Mouse (Mus musculus): ENCODE measurements around the gene Rnf10. TPM values are rescaled to one million over a fixed set of nuclear protein-coding genes. Genes with fewer than 3 reads are reported as not detected.

The Rnf10 gene
- polyA plus RNA-seq, 1 experiment from 2014 or later: 137 TPM

DNA sequence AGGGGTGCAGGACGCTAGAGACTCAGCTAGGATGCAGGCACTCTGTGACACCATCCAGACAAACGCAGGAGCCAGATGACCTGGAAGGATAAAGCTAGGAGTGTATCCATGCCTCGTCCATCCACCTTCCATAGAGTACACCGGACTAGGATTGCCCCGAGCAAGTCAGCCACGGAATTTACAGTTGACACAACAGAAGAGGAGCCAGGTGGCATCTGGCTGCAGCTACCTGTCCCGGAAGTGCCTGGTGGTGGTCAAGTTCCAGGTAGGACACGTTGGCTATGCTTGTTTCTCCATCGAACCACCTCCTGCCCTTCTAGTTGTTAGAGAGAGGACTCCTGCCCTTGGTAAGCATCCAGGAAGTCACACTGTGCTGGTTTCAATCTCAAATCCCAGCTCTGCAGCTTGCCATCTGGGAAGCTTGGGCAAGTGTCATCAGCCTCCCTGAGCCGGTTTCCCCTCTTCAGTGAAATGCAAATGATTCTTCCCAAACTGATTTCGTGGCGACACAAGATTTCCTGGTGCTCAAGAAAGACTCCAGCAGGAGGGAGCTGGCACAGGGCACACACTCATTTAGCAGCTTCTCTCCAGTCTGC lies 78.0 kb downstream of the Rnf10 start:
- no peaks in the 10 kb centered on the region for H3K9me3 ChIP-seq (replicated peaks; ENCODE audit: control insufficient read depth, low read length)
- no peak overlapping the region for H3K27ac ChIP-seq (ENCODE audit: low read length)
- peaks cover 66% of the 10 kb centered on the region for H3K27me3 ChIP-seq (ENCODE audit: control insufficient read depth, insufficient read depth, low read depth, low read length)
- H3K36me3 ChIP-seq (ENCODE audit: control insufficient read depth, insufficient read depth): no peaks in the 10 kb centered on the region
- H3K4me3 ChIP-seq (ENCODE audit: low read depth, low read length): peak overlapping the region; percentile 51; the same call in 1 of the 2 replicates
- peaks cover 7% of the 10 kb centered on the region for H3K4me1 ChIP-seq (ENCODE audit: control insufficient read depth, low read depth, low read length)
- no peak overlapping the region for H3K9ac ChIP-seq (ENCODE audit: low read depth, low read length)
- WGBS (ENCODE audit: insufficient replicate concordance): 5% methylated on average over 12 of the region's 12 CpGs
- no peak for ATAC-seq (ENCODE audit: low read depth)
- H3K4me2 ChIP-seq (ENCODE audit: low read depth, low read length): peak overlapping the region; percentile 76; the same call in 1 of the 2 replicates

DNA sequence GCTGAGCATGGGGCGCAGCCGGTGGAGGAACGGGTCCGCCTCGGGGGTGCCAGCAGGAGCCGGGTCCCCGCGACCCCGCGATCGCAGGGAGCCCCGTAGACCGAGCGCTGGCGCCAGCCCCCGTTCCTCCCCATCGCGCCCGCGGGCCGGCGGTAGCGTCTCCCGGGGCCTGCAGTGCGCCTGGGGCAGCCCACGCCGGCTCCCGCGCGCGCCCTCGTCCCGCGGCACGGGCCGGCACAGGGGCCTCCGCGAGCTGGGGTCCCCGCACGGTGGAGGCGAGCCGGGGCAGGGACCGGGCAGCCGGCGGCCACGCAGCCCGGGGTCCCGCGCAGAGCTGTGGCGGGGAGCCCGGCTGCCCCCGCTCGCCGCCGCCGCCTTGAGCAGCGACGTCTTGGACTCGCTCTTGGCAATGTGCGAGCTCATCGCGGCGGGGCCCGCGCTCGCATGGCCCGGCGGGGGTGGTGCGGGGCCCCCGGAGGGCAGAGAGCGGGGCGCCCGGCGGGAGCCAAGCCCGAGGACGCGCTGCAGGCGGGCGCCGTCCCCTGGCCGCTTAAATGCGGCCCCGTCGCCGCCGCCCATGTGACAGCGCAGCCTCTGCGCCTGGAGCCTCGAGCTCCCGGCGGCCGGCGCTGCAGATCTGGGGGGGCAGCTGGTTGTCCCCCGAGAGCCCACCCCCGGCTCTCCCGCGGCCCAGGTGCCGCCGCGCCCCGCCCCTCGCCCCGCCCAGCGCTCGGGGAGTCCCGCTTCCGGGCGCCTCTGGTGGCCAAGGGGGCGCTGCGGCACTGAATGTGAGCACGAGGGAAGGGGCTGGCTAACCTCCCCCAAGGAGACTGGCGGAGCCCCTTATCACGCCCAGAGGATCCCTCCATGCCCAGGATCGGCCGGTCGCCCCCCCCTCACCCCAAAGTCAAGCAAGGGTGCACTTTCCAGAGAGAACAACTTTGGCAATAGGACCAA lies 78.8 kb downstream of the Rnf10 start, which contains the start of gene Cabp1:
Cabp1 (minus strand) TSS at position 713 of the 957 bp plus-strand sequence.
- peaks cover 74% of the 10 kb centered on the region for H3K27me3 ChIP-seq (ENCODE audit: control insufficient read depth, insufficient read depth, low read depth, low read length)
- WGBS (ENCODE audit: insufficient replicate concordance): under 1% methylated on average over 92 of the region's 116 CpGs
- ATAC-seq (ENCODE audit: low read depth): no peak
- peaks cover 7% of the 10 kb centered on the region for H3K4me1 ChIP-seq (ENCODE audit: control insufficient read depth, low read depth, low read length)
- peak within 1 kb of the TSS; percentile 51 for H3K4me3 ChIP-seq (ENCODE audit: low read depth, low read length)
- peak within 1 kb of the TSS; percentile 76 for H3K4me2 ChIP-seq (ENCODE audit: low read depth, low read length)
- no peaks in the 10 kb centered on the region for H3K9me3 ChIP-seq (replicated peaks; ENCODE audit: control insufficient read depth, low read length)
- H3K9ac ChIP-seq (ENCODE audit: low read depth, low read length): no peak within 1 kb of the TSS
- H3K36me3 ChIP-seq (ENCODE audit: control insufficient read depth, insufficient read depth): no peaks in the 10 kb centered on the region
- H3K27ac ChIP-seq (ENCODE audit: low read length): no peak within 1 kb of the TSS

DNA sequence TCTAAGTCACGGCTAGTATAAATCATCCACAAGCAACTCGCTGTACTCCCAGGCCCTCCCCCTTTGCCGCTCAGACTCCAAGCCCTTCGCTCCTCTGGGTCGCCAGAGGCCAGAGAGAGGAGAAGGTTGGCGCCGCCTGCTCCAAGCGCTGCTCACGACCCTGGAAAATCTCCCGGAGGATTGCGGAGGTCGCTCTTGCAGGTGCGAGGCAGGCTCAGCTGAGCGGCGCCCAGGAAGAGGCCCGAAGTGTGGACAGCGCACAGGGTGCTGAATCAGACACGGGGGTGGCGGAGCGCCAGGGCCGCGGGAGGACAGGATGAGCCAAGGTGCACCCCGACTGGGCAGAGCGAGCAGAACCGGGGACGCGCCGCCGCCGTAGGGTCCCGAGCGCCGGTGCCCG lies 79.5 kb downstream of the Rnf10 start:
- H3K4me3 ChIP-seq (ENCODE audit: low read depth, low read length): peak overlapping the region; percentile 51
- peaks cover 78% of the 10 kb centered on the region for H3K27me3 ChIP-seq (ENCODE audit: control insufficient read depth, insufficient read depth, low read depth, low read length)
- no peak for ATAC-seq (ENCODE audit: low read depth)
- H3K36me3 ChIP-seq (ENCODE audit: control insufficient read depth, insufficient read depth): no peaks in the 10 kb centered on the region
- H3K4me1 ChIP-seq (ENCODE audit: control insufficient read depth, low read depth, low read length): peaks cover 7% of the 10 kb centered on the region
- H3K9me3 ChIP-seq (replicated peaks; ENCODE audit: control insufficient read depth, low read length): no peaks in the 10 kb centered on the region
- H3K4me2 ChIP-seq (ENCODE audit: low read depth, low read length): peak overlapping the region; percentile 76
- no peak overlapping the region for H3K27ac ChIP-seq (ENCODE audit: low read length)
- no peak overlapping the region for H3K9ac ChIP-seq (ENCODE audit: low read depth, low read length)
- 1% methylated on average over 33 of the region's 34 CpGs for WGBS (ENCODE audit: insufficient replicate concordance)

DNA sequence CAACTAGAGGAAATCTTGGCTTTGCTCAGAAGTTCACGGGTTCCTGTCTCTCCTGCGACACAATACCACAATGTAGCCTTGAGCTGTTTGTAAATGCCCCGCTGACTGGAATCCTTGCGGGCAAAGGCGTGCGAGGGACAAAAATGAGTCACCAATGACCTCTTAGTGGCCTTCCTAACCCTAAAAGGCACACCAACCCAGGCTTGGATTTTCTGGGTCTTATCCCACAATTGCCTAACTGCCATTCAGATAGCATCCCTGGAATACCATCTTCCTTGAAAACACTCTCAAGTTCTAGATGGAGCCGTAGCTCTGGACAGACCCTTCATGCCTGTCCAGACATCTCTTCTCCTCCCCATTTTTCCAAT lies 79.9 kb downstream of the Rnf10 start:
- Histone ChIP-seq H3K27ac (ENCODE audit: low read length) (no peak overlapping the region), H3K9ac (ENCODE audit: low read depth, low read length) (no peak overlapping the region), H3K27me3 (ENCODE audit: control insufficient read depth, insufficient read depth, low read depth, low read length) (peaks cover 80% of the 10 kb centered on the region), H3K4me3 (ENCODE audit: low read depth, low read length) (no peak overlapping the region), H3K9me3 (replicated peaks; ENCODE audit: control insufficient read depth, low read length) (no peaks in the 10 kb centered on the region), H3K4me2 (ENCODE audit: low read depth, low read length) (no peak overlapping the region), H3K4me1 (ENCODE audit: control insufficient read depth, low read depth, low read length) (peaks cover 8% of the 10 kb centered on the region), H3K36me3 (ENCODE audit: control insufficient read depth, insufficient read depth) (no peaks in the 10 kb centered on the region)
- WGBS (ENCODE audit: insufficient replicate concordance): 10% methylated on average over 7 of the region's 7 CpGs
- no peak for ATAC-seq (ENCODE audit: low read depth)

- Histone ChIP-seq H3K9me3 (replicated peaks; ENCODE audit: control insufficient read depth, low read length) (no peaks in the 10 kb centered on the region), H3K27me3 (ENCODE audit: control insufficient read depth, insufficient read depth, low read depth, low read length) (peaks cover 85% of the 10 kb centered on the region), H3K4me1 (ENCODE audit: control insufficient read depth, low read depth, low read length) (peaks cover 13% of the 10 kb centered on the region), H3K36me3 (ENCODE audit: control insufficient read depth, insufficient read depth) (no peaks in the 10 kb centered on the region), H3K9ac (ENCODE audit: low read depth, low read length) (no peak overlapping the region), H3K4me3 (ENCODE audit: low read depth, low read length) (no peak overlapping the region), H3K27ac (ENCODE audit: low read length) (no peak overlapping the region), H3K4me2 (ENCODE audit: low read depth, low read length) (no peak overlapping the region)
- WGBS (ENCODE audit: insufficient replicate concordance): 8% methylated on average over 29 of the region's 29 CpGs
- no peak for ATAC-seq (ENCODE audit: low read depth)
Measured at GRCm38 (mm10) chr5:115191880-115192827, 80.5 kb downstream of the Rnf10 start.

Other genes starting within 250 kb of the Rnf10 start
- gene Gm10401, start 174.6 kb downstream of the Rnf10 start, polyA plus RNA-seq (2015; fragmentation: Nextera tagmentation; extraction: Ambion mirVana): 8.1 and 8.5 TPM in 2 replicates
- 48.8 and 54.2 TPM in 2 replicates for gene Acads, start 153.6 kb downstream of the Rnf10 start, polyA plus RNA-seq (2015; fragmentation: Nextera tagmentation; extraction: Ambion mirVana)
- gene Unc119b, start 137.9 kb downstream of the Rnf10 start, polyA plus RNA-seq (2015; fragmentation: Nextera tagmentation; extraction: Ambion mirVana): 7.7 and 8.1 TPM in 2 replicates
- 16.6 and 19.4 TPM in 2 replicates for gene Mlec, start 114.7 kb downstream of the Rnf10 start, polyA plus RNA-seq (2015; fragmentation: Nextera tagmentation; extraction: Ambion mirVana)
- gene Cabp1, start 78.5 kb downstream of the Rnf10 start, polyA plus RNA-seq (2015; fragmentation: Nextera tagmentation; extraction: Ambion mirVana): 0.13 and 0.19 TPM in 2 replicates
- gene Pop5, start 37.1 kb downstream of the Rnf10 start, polyA plus RNA-seq (2015; fragmentation: Nextera tagmentation; extraction: Ambion mirVana): 68.1 and 74.8 TPM in 2 replicates
- gene Coq5, start 6.8 kb upstream of the Rnf10 start, polyA plus RNA-seq (2015; fragmentation: Nextera tagmentation; extraction: Ambion mirVana): 25.2 and 26.7 TPM in 2 replicates
- gene Dynll1, start 28.1 kb upstream of the Rnf10 start, polyA plus RNA-seq (2015; fragmentation: Nextera tagmentation; extraction: Ambion mirVana): 470 and 491 TPM in 2 replicates
- gene Srsf9, start 54.3 kb upstream of the Rnf10 start, polyA plus RNA-seq (2015; fragmentation: Nextera tagmentation; extraction: Ambion mirVana): 59.2 and 64.0 TPM in 2 replicates
- 10.1 and 13.4 TPM in 2 replicates for gene Gatc, start 68.3 kb upstream of the Rnf10 start, polyA plus RNA-seq (2015; fragmentation: Nextera tagmentation; extraction: Ambion mirVana)
- gene Triap1, start 68.3 kb upstream of the Rnf10 start, polyA plus RNA-seq (2015; fragmentation: Nextera tagmentation; extraction: Ambion mirVana): 24.5 and 26.2 TPM in 2 replicates
- 674 and 679 TPM in 2 replicates for gene Cox6a1, start 76.1 kb upstream of the Rnf10 start, polyA plus RNA-seq (2015; fragmentation: Nextera tagmentation; extraction: Ambion mirVana)
- 0.25 and 0.27 TPM in 2 replicates for gene Msi1, start 156.7 kb upstream of the Rnf10 start, polyA plus RNA-seq (2015; fragmentation: Nextera tagmentation; extraction: Ambion mirVana)
- gene Pla2g1b, start 193.4 kb upstream of the Rnf10 start, polyA plus RNA-seq (2015; fragmentation: Nextera tagmentation; extraction: Ambion mirVana): not detected in 2 replicates
- 4.6 and 6.5 TPM in 2 replicates for gene Sirt4, start 211.8 kb upstream of the Rnf10 start, polyA plus RNA-seq (2015; fragmentation: Nextera tagmentation; extraction: Ambion mirVana)
- gene Pxn, start 233.8 kb upstream of the Rnf10 start, polyA plus RNA-seq (2015; fragmentation: Nextera tagmentation; extraction: Ambion mirVana): 17.2 and 19.1 TPM in 2 replicates